Mouse (Mus musculus): ENCODE data around the gene Itga9. TPM values are rescaled to one million over a fixed set of nuclear protein-coding genes. Genes with fewer than 3 reads are reported as not detected.

The Itga9 gene
- total RNA-seq, 2 experiments from 2014 or later: 3.6 to 4.7 TPM

- no peak overlapping the region for H3K4me3 ChIP-seq
- no peak for DNase-seq (ENCODE audit: low spot score in 2 of 2)
- H3K27ac ChIP-seq: no peak overlapping the region
- TF ChIP-seq CTCF (conservative IDR thresholded peaks at IDR 0.05): no peak
These were observed 63.2 kb downstream of the Itga9 start for GRCm38 (mm10) chr9:118669696-118670095.

GRCm38 (mm10) chr9:118674277-118674676 lies 67.8 kb downstream of the Itga9 start:
- no peak for TF ChIP-seq CTCF (conservative IDR thresholded peaks at IDR 0.05)
- Histone ChIP-seq H3K4me3 (no peak overlapping the region), H3K27ac (no peak overlapping the region)
- no peak for DNase-seq (ENCODE audit: low spot score in 2 of 2)

GRCm38 (mm10) chr9:118674761-118675160 lies 68.3 kb downstream of the Itga9 start:
- H3K27ac ChIP-seq: no peak overlapping the region
- H3K4me3 ChIP-seq: no peak overlapping the region
- DNase-seq (ENCODE audit: low spot score in 2 of 2): no peak
- TF ChIP-seq CTCF (conservative IDR thresholded peaks at IDR 0.05): no peak

- Histone ChIP-seq H3K27ac (no peak overlapping the region), H3K4me3 (no peak overlapping the region)
- no peak for TF ChIP-seq CTCF (conservative IDR thresholded peaks at IDR 0.05)
- DNase-seq (ENCODE audit: low spot score in 2 of 2): no peak
These were observed 69.2 kb downstream of the Itga9 start for GRCm38 (mm10) chr9:118675573-118676170.

GRCm38 (mm10) chr9:118676692-118677091 lies 70.2 kb downstream of the Itga9 start:
- H3K27ac ChIP-seq: no peak overlapping the region
- no peak overlapping the region for H3K4me3 ChIP-seq
- DNase-seq (ENCODE audit: low spot score in 2 of 2): no peak
- no peak for TF ChIP-seq CTCF (conservative IDR thresholded peaks at IDR 0.05)

- TF ChIP-seq CTCF (conservative IDR thresholded peaks at IDR 0.05): no peak
These were observed 70.9 kb downstream of the Itga9 start for GRCm38 (mm10) chr9:118677349-118677748.

GRCm38 (mm10) chr9:118678020-118678750 lies 71.7 kb downstream of the Itga9 start:
- H3K4me3 ChIP-seq: no peak overlapping the region
- H3K27ac ChIP-seq: no peak overlapping the region
- TF ChIP-seq CTCF (conservative IDR thresholded peaks at IDR 0.05): no peak
- DNase-seq (ENCODE audit: low spot score in 2 of 2): no peak

More at GRCm38 (mm10) chr9:118677349-118677748, 70.9 kb downstream of the Itga9 start:
- Histone ChIP-seq H3K4me3 (no peak overlapping the region), H3K27ac (no peak overlapping the region)
- no peak for DNase-seq (ENCODE audit: low spot score in 2 of 2)

GRCm38 (mm10) chr9:118678759-118679158 lies 72.3 kb downstream of the Itga9 start:
- no peak for DNase-seq (ENCODE audit: low spot score in 2 of 2)
- no peak overlapping the region for H3K27ac ChIP-seq
- no peak overlapping the region for H3K4me3 ChIP-seq
- no peak for TF ChIP-seq CTCF (conservative IDR thresholded peaks at IDR 0.05)

- Histone ChIP-seq H3K4me3 (no peak overlapping the region), H3K27ac (no peak overlapping the region)
- DNase-seq (ENCODE audit: low spot score in 2 of 2): no peak
- no peak for TF ChIP-seq CTCF (conservative IDR thresholded peaks at IDR 0.05)
These were observed 75.0 kb downstream of the Itga9 start for GRCm38 (mm10) chr9:118681506-118681905.

- Histone ChIP-seq H3K4me3 (no peak overlapping the region), H3K27ac (no peak overlapping the region)
- TF ChIP-seq CTCF (conservative IDR thresholded peaks at IDR 0.05): no peak
- no peak for DNase-seq (ENCODE audit: low spot score in 2 of 2)
These were observed 75.7 kb downstream of the Itga9 start for GRCm38 (mm10) chr9:118682154-118682553.

- TF ChIP-seq CTCF (conservative IDR thresholded peaks at IDR 0.05): no peak
- DNase-seq (ENCODE audit: low spot score in 2 of 2): no peak
- no peak overlapping the region for H3K4me3 ChIP-seq
These were observed 77.0 kb downstream of the Itga9 start for GRCm38 (mm10) chr9:118683507-118683906.

GRCm38 (mm10) chr9:118684343-118684742 lies 77.9 kb downstream of the Itga9 start:
- no peak overlapping the region for H3K27ac ChIP-seq
- TF ChIP-seq CTCF (conservative IDR thresholded peaks at IDR 0.05): peak; percentile 75
- no peak overlapping the region for H3K4me3 ChIP-seq
- DNase-seq (ENCODE audit: low spot score in 2 of 2): no peak

More at GRCm38 (mm10) chr9:118683507-118683906, 77.0 kb downstream of the Itga9 start:
- no peak overlapping the region for H3K27ac ChIP-seq

- DNase-seq (ENCODE audit: low spot score in 2 of 2): no peak
- TF ChIP-seq CTCF (conservative IDR thresholded peaks at IDR 0.05): no peak
- no peak overlapping the region for H3K4me3 ChIP-seq
- H3K27ac ChIP-seq: no peak overlapping the region
These were observed 79.9 kb downstream of the Itga9 start for GRCm38 (mm10) chr9:118686166-118686961.

All from layer of hippocampus, adult 2 months (tissue).